Mouse (Mus musculus): ENCODE data around the gene Kcnk12. TPM values are rescaled to one million over a fixed set of nuclear protein-coding genes. Genes with fewer than 3 reads are reported as not detected.
A peak's percentile ranks its signal among the peaks of the same experiment; 100 is the strongest.

Kcnk12 gene
- polyA plus RNA-seq (2014; fragmentation: Nextera tagmentation; extraction: Ambion mirVana) = not detected in 2 replicates

DNA sequence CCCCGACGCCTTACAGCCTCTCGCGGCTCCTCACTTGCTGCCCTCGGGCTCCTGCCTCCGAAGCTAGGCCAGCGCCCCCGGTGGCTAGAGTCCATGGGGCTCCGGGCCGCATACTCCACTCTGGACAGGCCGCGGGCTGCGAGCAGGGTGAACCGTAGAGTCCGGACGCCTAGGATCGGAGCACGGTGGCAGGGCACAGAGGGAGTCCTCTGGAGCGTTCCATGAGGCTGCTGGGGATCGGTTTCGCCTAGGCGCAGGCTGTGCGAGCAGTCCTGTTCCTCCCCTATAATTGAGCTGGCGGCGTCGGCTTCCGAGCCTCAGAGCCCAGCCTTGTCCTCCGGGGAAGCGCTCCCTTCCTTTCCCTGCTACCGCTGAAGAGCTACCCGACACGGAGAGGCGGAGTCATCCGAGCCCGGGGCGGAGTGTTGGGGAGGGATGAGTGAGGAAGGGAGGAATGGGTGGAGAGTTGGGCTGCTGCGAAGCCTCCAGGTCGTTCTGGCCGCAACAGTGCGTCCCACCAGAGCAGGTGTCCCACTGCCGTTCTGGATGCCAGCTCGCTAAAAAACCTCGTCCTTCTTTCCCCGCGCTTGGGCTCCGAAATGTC, at the start of gene Kcnk12:
TSS of gene Kcnk12 (minus strand) at position 307 of the 604 bp plus-strand sequence.
- H3K27ac ChIP-seq (ENCODE audit: low read depth, low read length) = no peak within 1 kb of the TSS
- H3K9me3 ChIP-seq (ENCODE audit: control insufficient read depth, low read length) = no peaks in the 10 kb centered on the region
- 0 out of 2 replicates have a peak within 1 kb of the TSS, but pooled peaks have one; percentile 28 for H3K9ac ChIP-seq (ENCODE audit: low read depth, low read length)
- ATAC-seq (ENCODE audit: low FRiP score, low TSS enrichment) = peak; percentile 79
- H3K4me3 ChIP-seq (ENCODE audit: low read length) = peak within 1 kb of the TSS; percentile 46
- H3K27me3 ChIP-seq (ENCODE audit: control insufficient read depth, insufficient read depth, low read length) = peaks cover 57% of the 10 kb centered on the region
- no peaks in the 10 kb centered on the region for H3K36me3 ChIP-seq (ENCODE audit: control insufficient read depth, insufficient read depth, low read length)
- WGBS = 1% methylated on average over 44 of the region's 46 CpGs
- peak within 1 kb of the TSS; percentile 89 for H3K4me2 ChIP-seq (replicated peaks; ENCODE audit: low read depth, low read length)
- peaks cover 21% of the 10 kb centered on the region; the same call in 1 of the 2 replicates for H3K4me1 ChIP-seq (ENCODE audit: control insufficient read depth, insufficient read depth, low read length)

DNA sequence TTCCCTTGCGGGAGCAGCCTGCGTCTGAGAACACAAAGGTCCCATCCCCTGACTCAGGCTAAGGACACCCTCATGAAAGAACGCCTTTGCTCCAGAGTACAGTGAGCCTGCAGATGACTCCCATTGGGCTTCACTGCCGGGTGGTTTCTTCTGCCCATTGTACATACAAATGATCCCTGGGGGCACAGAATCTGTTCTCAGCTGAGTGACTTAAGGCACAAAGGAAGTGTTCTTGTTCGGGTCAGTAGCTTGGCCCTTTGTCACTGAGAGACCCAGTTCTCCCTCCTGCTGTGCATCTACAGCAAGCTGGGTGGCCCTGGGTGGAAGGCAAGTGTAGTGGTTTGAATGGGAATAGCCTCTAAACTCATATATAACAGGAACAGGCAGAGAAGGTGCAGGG, 44.4 kb upstream of the Kcnk12 start:
- no peak overlapping the region for H3K4me3 ChIP-seq (ENCODE audit: low read length)
- H3K9ac ChIP-seq (ENCODE audit: low read depth, low read length) = no peak overlapping the region
- WGBS = 86% methylated on average over 5 of the region's 5 CpGs
- H3K9me3 ChIP-seq (ENCODE audit: control insufficient read depth, low read length) = no peaks in the 10 kb centered on the region
- no peaks in the 10 kb centered on the region for H3K4me1 ChIP-seq (ENCODE audit: control insufficient read depth, insufficient read depth, low read length)
- no peak overlapping the region for H3K27ac ChIP-seq (ENCODE audit: low read depth, low read length)
- no peaks in the 10 kb centered on the region for H3K27me3 ChIP-seq (ENCODE audit: control insufficient read depth, insufficient read depth, low read length)
- no peaks in the 10 kb centered on the region for H3K36me3 ChIP-seq (ENCODE audit: control insufficient read depth, insufficient read depth, low read length)
- H3K4me2 ChIP-seq (replicated peaks; ENCODE audit: low read depth, low read length) = no peak overlapping the region
- ATAC-seq (ENCODE audit: low FRiP score, low TSS enrichment) = no peak

DNA sequence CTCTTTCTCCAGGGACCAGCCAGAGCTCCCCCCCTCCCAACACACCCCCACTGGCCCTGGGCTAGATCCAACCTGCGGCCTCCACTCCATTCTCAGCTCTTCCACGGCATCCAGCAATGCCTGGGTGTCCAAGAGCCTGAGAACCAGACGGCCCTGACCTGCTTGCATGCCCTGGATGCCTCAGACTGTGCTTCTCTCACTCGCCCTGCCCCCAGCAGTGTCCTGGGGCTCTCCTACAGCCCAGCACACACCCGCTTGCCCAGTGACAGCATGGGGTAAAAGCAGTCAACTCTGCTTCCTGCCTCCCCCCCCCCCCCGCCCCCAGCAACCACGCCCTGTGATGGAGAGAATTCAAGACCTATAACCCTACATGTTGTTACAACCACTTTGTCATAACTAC, 42.3 kb upstream of the Kcnk12 start:
- Histone ChIP-seq H3K4me2 (replicated peaks; ENCODE audit: low read depth, low read length) (no peak overlapping the region), H3K27ac (ENCODE audit: low read depth, low read length) (no peak overlapping the region), H3K36me3 (ENCODE audit: control insufficient read depth, insufficient read depth, low read length) (no peaks in the 10 kb centered on the region), H3K27me3 (ENCODE audit: control insufficient read depth, insufficient read depth, low read length) (no peaks in the 10 kb centered on the region), H3K4me3 (ENCODE audit: low read length) (no peak overlapping the region), H3K9ac (ENCODE audit: low read depth, low read length) (no peak overlapping the region), H3K4me1 (ENCODE audit: control insufficient read depth, insufficient read depth, low read length) (no peaks in the 10 kb centered on the region), H3K9me3 (ENCODE audit: control insufficient read depth, low read length) (no peaks in the 10 kb centered on the region)
- no peak for ATAC-seq (ENCODE audit: low FRiP score, low TSS enrichment)
- 61% methylated on average over 7 of the region's 7 CpGs for WGBS

DNA sequence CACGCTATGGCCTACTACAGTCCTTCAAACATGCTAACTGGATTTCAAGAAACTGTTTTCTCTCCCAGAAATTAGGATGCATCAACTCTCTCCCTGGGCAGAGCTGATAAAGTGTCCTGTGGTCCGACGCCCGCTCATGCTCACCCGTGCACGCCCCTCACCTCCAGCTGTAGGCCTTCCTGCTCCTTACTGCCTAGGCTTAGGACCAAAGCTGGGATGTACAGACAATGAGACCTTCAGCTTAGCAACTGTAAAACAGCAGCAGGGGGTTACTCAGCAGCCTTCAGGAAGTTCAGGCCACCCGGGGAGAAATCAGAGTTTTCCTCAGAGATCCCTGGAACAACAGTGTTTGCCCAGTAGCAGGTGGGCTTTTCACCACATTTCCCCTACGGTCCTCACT, 37.1 kb upstream of the Kcnk12 start:
- H3K9ac ChIP-seq (ENCODE audit: low read depth, low read length) = no peak overlapping the region
- H3K27ac ChIP-seq (ENCODE audit: low read depth, low read length) = no peak overlapping the region
- 28% methylated on average over 8 of the region's 8 CpGs for WGBS
- no peaks in the 10 kb centered on the region for H3K36me3 ChIP-seq (ENCODE audit: control insufficient read depth, insufficient read depth, low read length)
- H3K4me1 ChIP-seq (ENCODE audit: control insufficient read depth, insufficient read depth, low read length) = no peaks in the 10 kb centered on the region
- no peaks in the 10 kb centered on the region for H3K9me3 ChIP-seq (ENCODE audit: control insufficient read depth, low read length)
- H3K4me3 ChIP-seq (ENCODE audit: low read length) = no peak overlapping the region
- no peak for ATAC-seq (ENCODE audit: low FRiP score, low TSS enrichment)
- H3K27me3 ChIP-seq (ENCODE audit: control insufficient read depth, insufficient read depth, low read length) = no peaks in the 10 kb centered on the region
- no peak overlapping the region for H3K4me2 ChIP-seq (replicated peaks; ENCODE audit: low read depth, low read length)

DNA sequence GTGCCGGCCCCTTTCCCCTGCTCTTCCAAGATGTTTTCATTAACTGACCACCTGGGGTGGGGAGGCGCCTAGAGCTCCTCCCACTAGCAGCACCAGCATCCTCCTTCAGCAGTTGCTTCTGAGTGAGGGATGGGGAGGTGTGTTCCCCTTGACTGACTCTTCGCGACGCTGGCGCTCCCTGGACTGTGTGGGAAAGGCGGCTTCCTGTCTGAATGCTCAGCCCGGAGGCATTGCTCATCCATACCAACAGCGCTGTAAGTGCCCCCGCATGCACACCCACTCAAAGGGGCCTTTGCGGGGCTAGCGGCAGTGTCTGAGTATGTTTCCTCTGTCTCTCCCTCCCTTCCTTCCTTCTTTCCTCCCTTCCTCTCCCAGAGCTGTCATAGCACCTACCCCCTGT, 29.1 kb upstream of the Kcnk12 start:
- no peaks in the 10 kb centered on the region for H3K4me1 ChIP-seq (ENCODE audit: control insufficient read depth, insufficient read depth, low read length)
- 11% methylated on average over 12 of the region's 12 CpGs for WGBS
- no peak overlapping the region for H3K9ac ChIP-seq (ENCODE audit: low read depth, low read length)
- H3K4me2 ChIP-seq (replicated peaks; ENCODE audit: low read depth, low read length) = peak overlapping the region; percentile 36
- peak; percentile 87 for ATAC-seq (ENCODE audit: low FRiP score, low TSS enrichment)
- H3K27ac ChIP-seq (ENCODE audit: low read depth, low read length) = no peak overlapping the region
- H3K9me3 ChIP-seq (ENCODE audit: control insufficient read depth, low read length) = no peaks in the 10 kb centered on the region
- no peak overlapping the region for H3K4me3 ChIP-seq (ENCODE audit: low read length)
- no peaks in the 10 kb centered on the region for H3K36me3 ChIP-seq (ENCODE audit: control insufficient read depth, insufficient read depth, low read length)
- no peaks in the 10 kb centered on the region for H3K27me3 ChIP-seq (ENCODE audit: control insufficient read depth, insufficient read depth, low read length)

DNA sequence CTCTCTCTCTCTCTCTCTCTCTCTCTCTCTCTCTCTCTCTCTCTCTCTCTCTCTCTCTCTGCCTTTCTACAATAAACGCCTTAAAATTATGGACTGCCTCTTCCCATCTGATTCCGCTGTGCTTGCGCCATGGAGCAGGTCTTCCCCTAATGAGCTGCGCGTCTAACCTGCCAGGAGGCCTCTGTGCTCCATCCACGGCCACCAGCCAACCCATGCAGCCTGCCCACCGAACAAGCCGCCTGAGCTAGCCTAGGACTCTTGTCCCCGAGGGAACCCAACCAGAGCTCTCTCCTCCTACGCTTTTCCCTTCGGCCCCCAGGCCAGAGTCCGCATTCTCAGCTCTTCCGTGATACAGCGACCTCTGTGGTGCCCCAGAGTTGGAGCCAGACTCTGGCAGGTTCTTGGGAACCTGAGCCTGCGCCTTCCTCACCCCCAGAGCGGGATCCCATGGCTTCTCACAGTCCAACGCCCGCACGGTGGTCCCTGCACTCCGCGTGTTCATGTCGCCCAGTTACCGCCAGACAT, 28.3 kb upstream of the Kcnk12 start:
- Histone ChIP-seq H3K36me3 (ENCODE audit: control insufficient read depth, insufficient read depth, low read length) (no peaks in the 10 kb centered on the region), H3K9me3 (ENCODE audit: control insufficient read depth, low read length) (no peaks in the 10 kb centered on the region), H3K9ac (ENCODE audit: low read depth, low read length) (no peak overlapping the region), H3K4me3 (ENCODE audit: low read length) (peak overlapping the region; percentile 7; the same call in 1 of the 2 replicates), H3K4me1 (ENCODE audit: control insufficient read depth, insufficient read depth, low read length) (no peaks in the 10 kb centered on the region), H3K27me3 (ENCODE audit: control insufficient read depth, insufficient read depth, low read length) (no peaks in the 10 kb centered on the region), H3K4me2 (replicated peaks; ENCODE audit: low read depth, low read length) (peak overlapping the region; percentile 36), H3K27ac (ENCODE audit: low read depth, low read length) (no peak overlapping the region)
- ATAC-seq (ENCODE audit: low FRiP score, low TSS enrichment) = peak; percentile 66
- WGBS = 19% methylated on average over 23 of the region's 23 CpGs

DNA sequence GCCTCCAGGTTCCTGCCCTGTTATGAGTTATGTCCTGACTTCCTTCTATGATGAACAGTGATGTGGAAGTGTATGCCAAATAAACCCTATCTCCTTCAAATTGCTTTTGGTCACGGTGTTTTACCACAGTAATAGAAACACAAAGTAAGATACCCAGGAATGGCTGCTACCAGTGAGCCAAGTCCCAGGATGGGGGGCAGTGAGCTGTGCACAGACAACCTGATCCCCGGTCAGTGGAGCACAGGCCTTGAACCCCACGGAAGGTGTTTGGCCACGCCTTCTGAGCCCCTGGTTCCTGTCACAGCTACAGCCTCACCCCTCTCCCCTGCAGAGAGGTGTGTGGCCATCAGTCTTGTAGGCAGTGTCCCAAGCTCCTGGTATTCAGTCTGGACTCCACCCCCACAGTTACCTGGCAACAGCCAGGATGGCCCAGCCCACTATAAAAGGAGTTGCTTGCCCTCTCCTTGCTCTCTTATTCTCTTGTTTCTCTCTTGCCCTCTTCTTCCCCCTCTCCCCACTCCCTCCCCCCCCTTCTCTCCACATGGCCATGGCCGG, 27.7 kb upstream of the Kcnk12 start:
- no peak overlapping the region for H3K9ac ChIP-seq (ENCODE audit: low read depth, low read length)
- H3K4me2 ChIP-seq (replicated peaks; ENCODE audit: low read depth, low read length) = no peak overlapping the region; the same call in 1 of the 2 replicates
- 29% methylated on average over 5 of the region's 5 CpGs for WGBS
- H3K9me3 ChIP-seq (ENCODE audit: control insufficient read depth, low read length) = no peaks in the 10 kb centered on the region
- H3K27me3 ChIP-seq (ENCODE audit: control insufficient read depth, insufficient read depth, low read length) = no peaks in the 10 kb centered on the region
- no peak overlapping the region for H3K4me3 ChIP-seq (ENCODE audit: low read length)
- peak; percentile 32; the same call in 1 of the 2 replicates for ATAC-seq (ENCODE audit: low FRiP score, low TSS enrichment)
- no peaks in the 10 kb centered on the region for H3K4me1 ChIP-seq (ENCODE audit: control insufficient read depth, insufficient read depth, low read length)
- no peak overlapping the region for H3K27ac ChIP-seq (ENCODE audit: low read depth, low read length)
- no peaks in the 10 kb centered on the region for H3K36me3 ChIP-seq (ENCODE audit: control insufficient read depth, insufficient read depth, low read length)

DNA sequence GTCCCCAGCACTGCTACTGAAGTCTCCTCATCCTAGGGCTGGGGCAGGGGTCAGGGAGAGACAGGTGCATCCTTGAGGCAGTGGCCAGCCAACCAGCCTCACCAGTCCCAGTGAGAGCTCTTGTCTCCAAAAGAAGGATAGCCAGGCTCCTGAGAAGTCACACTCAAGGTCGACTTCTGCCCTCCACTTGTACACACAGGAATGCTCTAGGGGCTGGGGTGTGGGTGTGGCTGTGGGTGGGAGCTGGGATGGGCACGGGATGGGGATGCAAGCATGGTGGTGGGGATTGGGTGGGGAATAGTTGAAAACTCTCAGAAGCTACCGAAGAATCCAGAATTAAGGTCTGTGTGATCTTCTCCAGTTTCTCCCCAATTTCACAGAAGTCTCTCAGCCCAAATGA, 25.2 kb upstream of the Kcnk12 start:
- WGBS = 84% methylated on average over 3 of the region's 3 CpGs
- ATAC-seq (ENCODE audit: low FRiP score, low TSS enrichment) = no peak
- H3K9me3 ChIP-seq (ENCODE audit: control insufficient read depth, low read length) = peaks cover 6% of the 10 kb centered on the region

DNA sequence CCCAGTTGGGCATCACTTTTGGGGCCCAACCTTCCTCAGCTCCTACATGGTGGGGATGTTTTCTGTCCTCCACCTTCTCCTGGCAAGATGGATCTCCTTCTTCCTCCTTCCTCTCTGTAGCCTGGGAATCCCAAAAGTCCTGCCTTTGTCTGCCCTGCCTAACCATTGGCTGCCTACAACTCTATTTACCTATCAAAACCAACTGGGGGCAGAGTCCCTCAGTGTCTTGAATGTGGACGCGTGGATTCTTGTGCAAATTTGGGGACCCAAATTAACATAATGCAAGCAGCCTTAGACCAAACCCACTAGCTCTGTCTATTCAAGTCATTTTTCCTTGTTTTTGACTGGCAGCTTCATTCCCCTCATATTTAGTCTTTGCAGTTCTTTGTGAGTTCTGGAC, 11.8 kb upstream of the Kcnk12 start:
- 80% methylated on average over 2 of the region's 2 CpGs for WGBS
- ATAC-seq (ENCODE audit: low FRiP score, low TSS enrichment) = no peak

More for the DNA sequence above, 25.2 kb upstream of the Kcnk12 start:
- no peak overlapping the region for H3K4me3 ChIP-seq (ENCODE audit: low read length)
- H3K9ac ChIP-seq (ENCODE audit: low read depth, low read length) = no peak overlapping the region
- H3K27ac ChIP-seq (ENCODE audit: low read depth, low read length) = no peak overlapping the region
- H3K4me1 ChIP-seq (ENCODE audit: control insufficient read depth, insufficient read depth, low read length) = no peaks in the 10 kb centered on the region
- H3K4me2 ChIP-seq (replicated peaks; ENCODE audit: low read depth, low read length) = no peak overlapping the region
- no peaks in the 10 kb centered on the region for H3K27me3 ChIP-seq (ENCODE audit: control insufficient read depth, insufficient read depth, low read length)
- H3K36me3 ChIP-seq (ENCODE audit: control insufficient read depth, insufficient read depth, low read length) = no peaks in the 10 kb centered on the region

More for the DNA sequence above, 11.8 kb upstream of the Kcnk12 start:
- Histone ChIP-seq H3K4me3 (ENCODE audit: low read length) (no peak overlapping the region), H3K9ac (ENCODE audit: low read depth, low read length) (no peak overlapping the region), H3K4me1 (ENCODE audit: control insufficient read depth, insufficient read depth, low read length) (no peaks in the 10 kb centered on the region), H3K36me3 (ENCODE audit: control insufficient read depth, insufficient read depth, low read length) (no peaks in the 10 kb centered on the region), H3K4me2 (replicated peaks; ENCODE audit: low read depth, low read length) (no peak overlapping the region), H3K27me3 (ENCODE audit: control insufficient read depth, insufficient read depth, low read length) (no peaks in the 10 kb centered on the region), H3K27ac (ENCODE audit: low read depth, low read length) (no peak overlapping the region), H3K9me3 (ENCODE audit: control insufficient read depth, low read length) (no peaks in the 10 kb centered on the region)

Data from kidney, embryonic 14.5 days (tissue).